Mouse (Mus musculus): ENCODE measurements around the gene BC107364. TPM values are rescaled to one million over a fixed set of nuclear protein-coding genes. Genes with fewer than 3 reads are reported as not detected.
"Not testable (repeated sequence)": the region's sequence is repeated elsewhere in the genome, so short reads cannot be mapped to it uniquely, and the experiment has no call there.

Gene BC107364
- not detected for total RNA-seq (2021)

DNA sequence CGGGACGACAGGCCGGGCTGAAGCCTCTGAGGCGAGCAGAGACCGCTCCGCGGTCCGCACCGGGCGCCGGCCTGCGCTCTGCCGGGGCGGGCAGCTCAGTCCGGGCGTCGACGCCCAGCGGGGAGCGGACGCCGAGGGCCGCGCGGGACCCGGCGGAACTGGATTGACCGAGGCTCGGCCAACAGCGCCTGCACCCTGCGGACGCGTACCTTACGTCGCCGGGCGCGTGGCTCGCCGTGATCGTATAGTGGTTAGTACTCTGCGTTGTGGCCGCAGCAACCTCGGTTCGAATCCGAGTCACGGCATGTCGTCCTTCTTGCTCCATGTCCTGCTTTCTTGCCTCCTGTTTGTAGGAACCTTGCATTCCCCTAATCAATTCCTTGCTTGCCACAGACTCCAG lies at the start of gene BC107364:
Gene BC107364, minus strand, starts transcription at position 45 of the 400 bp plus-strand sequence.
- DNase-seq (ENCODE audit: low spot score in 2 of 2); intact Hi-C loops (cut with DNase I): not testable (repeated sequence)

DNA sequence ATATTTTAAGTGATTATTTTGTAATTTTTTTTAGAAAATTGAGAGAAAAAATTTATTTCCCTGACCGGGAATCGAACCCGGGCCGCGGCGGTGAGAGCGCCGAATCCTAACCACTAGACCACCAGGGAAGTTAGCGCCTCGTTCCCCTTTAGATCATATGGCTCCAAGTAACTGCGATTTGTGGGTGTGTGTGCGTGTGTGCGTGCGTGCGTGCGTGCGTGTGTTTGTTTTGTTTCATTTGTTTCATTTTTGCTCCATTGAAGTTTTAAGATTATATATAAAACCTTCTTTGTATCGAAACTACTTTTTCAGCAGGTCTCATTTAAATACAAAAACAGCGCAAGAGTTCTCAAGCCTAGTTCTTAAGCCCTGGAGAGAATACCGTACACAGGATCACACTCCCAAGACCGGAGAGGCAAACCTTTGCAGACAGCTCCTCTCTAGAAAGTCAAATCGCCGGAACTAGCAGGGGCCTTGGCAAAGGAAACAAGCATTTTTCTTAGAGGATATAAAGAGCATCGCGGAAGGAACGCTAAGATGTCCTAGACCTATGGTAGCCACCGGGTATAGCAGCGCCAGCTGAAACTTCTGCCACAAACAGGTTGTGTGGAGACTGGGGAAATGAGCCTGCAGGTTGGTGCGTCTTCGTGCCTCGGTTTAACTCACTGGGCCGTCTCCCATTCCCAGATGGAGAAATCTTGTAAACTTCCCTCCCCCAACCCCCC lies 49.4 kb upstream of the BC107364 start:
- DNase-seq (ENCODE audit: low spot score in 2 of 2), result peak; percentile 89 to 90
- intact Hi-C loops (cut with DNase I), result loop anchor here (5.0 kb wide), 2 partner anchors 81 to 224 kb away; no protein-coding TSS in a partner anchor

DNA sequence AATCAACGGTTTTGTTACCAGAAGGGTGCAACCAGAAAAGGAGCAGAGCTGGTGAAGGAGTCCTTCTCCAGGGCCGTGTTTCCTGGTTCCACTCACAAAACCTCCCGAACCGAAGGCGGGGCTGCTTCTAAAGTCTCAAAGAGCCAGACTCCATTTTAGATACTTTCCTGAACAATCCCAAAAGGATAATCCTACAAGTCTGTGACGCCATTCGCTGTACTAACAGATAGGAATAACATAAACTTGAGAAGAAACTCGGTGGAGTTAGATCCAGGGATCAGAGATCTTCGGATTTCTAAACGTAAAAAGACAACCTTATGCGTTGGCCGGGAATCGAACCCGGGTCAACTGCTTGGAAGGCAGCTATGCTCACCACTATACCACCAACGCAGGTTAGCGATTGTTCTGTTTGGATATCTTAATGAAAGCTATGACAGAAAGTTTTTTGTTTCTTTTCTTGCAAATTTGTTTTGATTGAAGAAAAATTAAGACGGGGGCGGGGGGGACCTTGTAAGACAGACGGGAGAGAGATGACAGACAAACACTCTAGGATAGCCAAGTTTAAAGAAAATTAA lies 48.7 kb upstream of the BC107364 start:
- DNase-seq (ENCODE audit: low spot score in 2 of 2), result peak; percentile 88 to 95
- intact Hi-C loops (cut with DNase I), result loop anchor here (5.0 kb wide), 2 partner anchors 82 to 223 kb away; no protein-coding TSS in a partner anchor

DNA sequence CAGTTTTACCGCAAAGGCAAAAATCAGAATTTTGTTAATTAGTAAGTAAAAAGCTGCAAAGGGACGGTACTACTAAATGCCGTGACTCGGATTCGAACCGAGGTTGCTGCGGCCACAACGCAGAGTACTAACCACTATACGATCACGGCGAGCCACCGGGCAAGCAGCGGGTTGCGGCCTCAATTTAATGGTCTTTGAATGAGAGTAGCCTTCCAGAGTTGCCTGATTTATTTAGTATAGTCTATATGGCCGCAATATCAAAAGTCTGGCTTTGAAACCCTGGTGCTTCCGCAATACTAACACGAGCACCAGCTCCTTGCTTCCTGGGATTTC lies 48.1 kb upstream of the BC107364 start:
- intact Hi-C loops (cut with DNase I), result loop anchor here (5.0 kb wide), 2 partner anchors 82 to 223 kb away; no protein-coding TSS in a partner anchor
- DNase-seq (ENCODE audit: low spot score in 2 of 2), result peak; percentile 96 to 98

DNA sequence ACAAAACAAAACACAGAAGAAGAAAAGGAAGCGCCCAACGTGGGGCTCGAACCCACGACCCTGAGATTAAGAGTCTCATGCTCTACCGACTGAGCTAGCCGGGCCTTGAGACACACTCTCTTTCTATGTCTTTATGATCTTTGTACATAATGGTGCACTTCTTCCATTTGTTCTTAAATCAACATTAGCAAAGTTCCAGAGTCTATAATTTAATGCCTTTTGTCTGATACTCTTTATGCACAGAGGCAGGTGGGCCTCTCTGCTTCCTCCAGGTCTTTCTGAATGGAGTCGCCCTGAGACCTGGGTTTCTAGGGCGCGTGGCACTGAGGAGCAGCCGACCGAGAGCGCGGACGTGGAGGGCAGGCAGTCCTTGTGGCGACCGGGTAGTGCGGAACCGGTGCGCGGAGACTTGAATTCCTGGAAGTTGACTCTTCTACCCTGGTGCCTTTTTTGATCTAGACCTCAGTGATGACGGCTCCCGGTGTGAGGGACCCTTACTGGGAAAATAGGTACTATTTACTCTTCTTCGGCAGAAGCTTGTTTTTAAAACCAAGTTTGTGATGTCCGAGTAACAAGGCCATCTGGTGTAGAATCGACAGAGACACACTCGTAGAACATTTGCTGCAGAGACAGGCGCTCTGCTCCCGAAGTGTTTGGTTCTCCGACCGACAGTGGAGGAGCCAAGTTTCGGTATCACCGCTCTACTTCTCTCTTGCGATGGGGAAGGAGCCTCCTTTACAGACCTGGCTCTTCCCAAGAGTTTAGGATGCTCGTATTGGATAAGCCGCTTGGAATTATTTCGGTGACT lies 47.6 kb upstream of the BC107364 start:
- DNase-seq (ENCODE audit: low spot score in 2 of 2), result peak; percentile 84 to 91
- intact Hi-C loops (cut with DNase I), result loop anchor here (5.0 kb wide), 2 partner anchors 83 to 222 kb away; no protein-coding TSS in a partner anchor

DNA sequence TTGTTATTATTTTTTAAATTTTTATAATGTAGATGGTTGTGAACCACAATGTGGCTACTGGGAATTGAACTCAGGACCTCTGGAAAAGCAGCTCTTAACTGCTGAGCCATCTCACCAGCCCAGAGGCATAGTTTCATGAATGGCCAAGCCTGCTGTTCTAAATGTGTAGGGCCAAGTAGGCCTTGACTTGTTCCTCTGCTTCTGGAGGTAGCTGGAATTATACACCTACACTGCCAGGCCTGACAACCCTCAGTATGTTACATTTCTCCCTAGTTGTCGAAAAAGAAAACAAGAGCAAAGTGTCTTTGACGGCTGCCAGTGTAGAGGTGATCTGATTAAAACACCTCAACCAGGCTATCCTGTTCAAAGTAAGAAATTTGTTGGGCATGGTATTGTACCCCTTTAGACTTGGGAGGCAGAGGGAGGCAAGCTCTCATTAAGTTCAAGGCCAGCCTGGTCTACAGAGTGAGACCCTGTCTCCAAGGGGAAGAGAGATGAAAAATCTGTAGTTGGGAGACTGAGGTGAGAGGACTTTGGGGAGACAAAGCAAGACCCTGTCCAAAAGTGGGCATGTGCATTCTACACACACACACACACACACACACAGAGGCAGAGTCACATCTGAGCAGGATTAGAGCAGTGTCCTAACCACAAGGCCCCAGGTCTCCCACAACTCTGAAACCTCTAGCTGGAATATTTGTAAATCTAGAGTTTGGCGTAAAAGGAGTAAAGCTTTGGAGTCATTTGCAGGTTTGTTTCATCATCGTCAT lies 46.6 kb upstream of the BC107364 start:
- no peak for DNase-seq (ENCODE audit: low spot score in 2 of 2)
- intact Hi-C loops (cut with DNase I), result no loop called here

DNA sequence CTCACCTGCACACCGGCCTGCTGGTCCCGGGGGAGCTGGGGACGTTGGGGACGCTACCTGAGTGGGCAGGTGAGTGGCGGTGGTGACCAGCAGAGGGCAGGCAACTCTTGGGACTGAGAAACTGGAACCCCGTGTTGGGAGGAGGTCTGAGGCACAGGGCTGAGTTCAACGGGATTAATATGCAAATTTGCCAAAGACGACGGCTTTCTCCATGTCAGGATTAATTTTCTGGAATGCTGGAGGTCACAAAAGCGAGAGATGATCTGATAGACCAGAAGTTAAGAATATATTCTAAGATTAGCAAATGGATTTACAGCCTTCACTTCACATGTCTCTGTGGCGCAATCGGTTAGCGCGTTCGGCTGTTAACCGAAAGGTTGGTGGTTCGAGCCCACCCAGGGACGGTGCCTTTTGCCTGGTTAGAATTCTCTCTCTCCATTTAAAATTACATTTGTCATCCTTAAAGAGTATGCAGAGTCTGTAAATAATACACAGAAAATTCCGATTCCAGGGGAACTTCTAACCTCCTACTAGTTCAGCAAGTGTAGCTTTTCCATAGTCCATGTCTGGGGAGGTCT lies 45.4 kb upstream of the BC107364 start:
- intact Hi-C loops (cut with DNase I), result no loop called here

DNA sequence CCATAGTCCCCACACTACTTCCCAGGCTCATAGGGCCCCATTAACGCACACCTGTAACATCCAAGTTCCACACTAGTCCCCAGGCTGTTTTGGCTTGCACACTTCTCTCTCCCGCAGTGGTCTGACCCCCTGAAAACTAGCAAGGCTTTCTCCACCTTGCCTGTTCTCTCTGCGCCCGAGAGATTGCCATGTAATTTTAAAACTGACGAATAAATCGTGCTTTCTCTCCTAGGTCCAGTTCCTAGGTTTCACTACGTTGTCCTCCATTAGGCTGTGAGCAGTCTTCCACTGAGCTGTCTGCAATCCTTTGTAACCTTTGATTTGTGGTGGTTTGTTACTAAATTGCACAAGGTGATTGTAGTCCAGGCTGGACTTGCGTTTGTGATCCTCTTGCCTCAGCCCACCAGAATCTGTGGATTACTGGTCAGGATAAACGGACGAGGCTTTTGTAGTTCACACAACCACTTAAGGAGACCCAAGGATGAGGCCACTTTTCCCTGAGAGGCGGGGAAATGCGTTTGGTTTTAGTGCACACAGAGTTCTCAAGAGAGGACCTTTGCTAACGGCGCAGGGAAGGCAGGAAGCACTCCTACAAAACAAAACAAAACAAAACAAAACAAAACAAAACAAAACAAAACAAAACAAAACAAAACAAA lies 44.6 kb upstream of the BC107364 start:
- intact Hi-C loops (cut with DNase I); DNase-seq (ENCODE audit: low spot score in 2 of 2): not testable (repeated sequence)

More for the DNA sequence above, 45.4 kb upstream of the BC107364 start:
- DNase-seq (ENCODE audit: low spot score in 2 of 2), result peak; percentile 81 to 93

DNA sequence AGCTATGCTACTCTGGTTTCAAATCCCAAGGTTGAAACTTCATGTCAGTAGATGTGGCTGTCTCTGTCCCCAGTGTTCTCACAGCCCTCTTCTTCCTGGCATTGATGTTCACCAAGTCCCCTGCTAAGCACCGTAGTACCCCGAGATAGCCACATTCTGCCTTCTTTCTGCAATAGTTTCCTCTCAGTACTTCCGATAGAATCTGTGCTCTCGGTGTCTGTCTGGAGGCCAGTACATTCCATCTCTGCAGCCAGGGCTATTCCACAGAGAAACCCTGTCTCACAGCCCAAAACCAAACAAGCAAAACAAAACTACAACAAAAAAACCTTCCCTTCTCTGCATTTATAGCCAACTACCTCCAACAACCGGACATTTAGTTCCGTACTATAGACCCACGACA lies 44.1 kb upstream of the BC107364 start:
- intact Hi-C loops (cut with DNase I), result no loop called here
- no peak for DNase-seq (ENCODE audit: low spot score in 2 of 2)

DNA sequence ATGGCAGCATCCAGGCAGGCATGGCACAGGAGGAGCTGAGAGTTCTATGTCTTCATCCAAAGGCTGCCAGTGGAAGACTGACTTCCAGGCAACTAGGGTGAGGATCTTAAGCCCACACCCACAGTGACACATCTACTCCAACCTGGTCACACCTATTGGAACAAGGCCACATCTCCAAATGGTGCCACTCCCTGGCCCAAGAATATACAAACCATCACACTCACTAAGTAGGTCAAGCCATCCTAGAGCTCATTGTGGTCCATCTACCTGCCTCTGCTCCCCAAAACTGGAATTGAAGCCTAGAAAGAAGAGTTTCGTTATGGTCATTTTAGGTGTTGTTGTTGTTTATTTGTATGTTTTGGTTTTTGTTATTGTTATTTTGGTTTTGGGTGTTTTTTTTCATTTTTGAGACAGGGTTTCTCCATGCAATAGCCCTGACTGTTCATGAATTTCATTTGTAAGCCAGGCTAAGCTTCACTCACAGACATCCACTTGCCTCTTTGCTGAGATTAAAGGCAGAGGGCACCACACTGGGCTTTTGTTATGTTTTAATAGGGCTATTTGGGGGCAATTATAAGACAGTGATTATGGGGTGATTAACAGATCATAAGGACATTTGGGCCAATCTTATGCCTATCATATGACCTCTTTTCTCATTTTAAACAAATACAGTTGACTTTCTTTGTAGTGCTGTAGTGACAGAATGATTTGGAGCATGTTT lies 43.5 kb upstream of the BC107364 start:
- intact Hi-C loops (cut with DNase I), result no loop called here
- no peak for DNase-seq (ENCODE audit: low spot score in 2 of 2)

DNA sequence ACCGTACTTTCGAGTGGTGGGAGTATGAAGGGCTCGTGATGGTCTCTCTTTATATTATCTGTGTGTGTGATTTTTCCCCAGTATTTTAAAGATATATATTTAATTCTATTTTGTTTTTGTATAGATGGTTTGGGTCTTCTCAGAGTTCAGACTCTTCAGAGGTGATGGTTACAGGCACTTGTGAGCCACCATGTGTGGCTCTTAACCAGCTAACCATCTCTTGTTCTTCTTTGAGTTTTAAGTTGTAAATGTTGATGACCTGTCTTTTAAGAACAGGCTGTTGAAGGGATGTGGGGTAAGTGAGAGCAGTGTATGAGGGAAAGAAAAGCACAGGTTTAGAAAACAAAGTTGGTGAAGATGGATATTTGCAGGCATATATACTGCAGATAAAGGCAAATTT lies 42.8 kb upstream of the BC107364 start:
- no peak for DNase-seq (ENCODE audit: low spot score in 2 of 2)
- intact Hi-C loops (cut with DNase I), result no loop called here

DNA sequence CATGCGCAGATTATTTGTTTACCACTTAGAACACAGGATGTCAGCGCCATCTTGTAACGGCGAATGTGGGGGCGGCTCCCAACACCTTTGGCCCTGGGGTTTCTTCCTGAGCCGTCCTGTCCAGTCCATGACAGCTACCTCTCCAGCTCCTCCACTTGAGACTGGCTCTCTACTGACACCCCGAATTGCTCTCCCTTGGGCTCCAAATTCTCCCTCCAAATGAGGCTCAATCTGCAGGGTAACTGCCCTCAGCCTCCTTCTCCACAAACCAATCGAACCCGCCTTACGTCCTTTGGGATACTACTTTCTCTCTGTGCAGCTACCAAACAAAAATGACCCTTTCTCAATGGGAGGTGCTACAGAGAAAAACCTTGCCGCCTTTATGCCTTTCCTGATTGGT lies 42.4 kb upstream of the BC107364 start:
- DNase-seq (ENCODE audit: low spot score in 2 of 2); intact Hi-C loops (cut with DNase I): not testable (repeated sequence)

DNA sequence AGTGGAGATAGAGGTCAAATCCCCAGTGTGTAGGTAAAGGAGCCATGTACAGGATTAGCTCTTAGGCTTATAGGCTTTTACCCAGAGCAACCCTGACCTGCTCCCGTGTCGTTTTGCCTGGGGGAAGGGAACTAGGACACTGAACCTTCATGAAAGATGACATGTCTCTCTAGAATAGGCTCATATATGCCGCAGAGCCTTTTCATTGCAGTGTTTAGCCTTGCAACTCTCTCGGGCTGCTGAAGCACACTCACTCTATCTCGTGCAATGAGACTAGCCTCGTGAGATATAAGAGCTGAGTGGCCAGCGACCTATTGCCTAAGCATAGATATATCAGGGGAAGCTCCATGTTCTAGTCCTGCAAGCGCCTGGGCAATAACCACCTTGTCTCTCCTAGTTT lies 37.5 kb upstream of the BC107364 start:
- intact Hi-C loops (cut with DNase I); DNase-seq (ENCODE audit: low spot score in 2 of 2): not testable (repeated sequence)

DNA sequence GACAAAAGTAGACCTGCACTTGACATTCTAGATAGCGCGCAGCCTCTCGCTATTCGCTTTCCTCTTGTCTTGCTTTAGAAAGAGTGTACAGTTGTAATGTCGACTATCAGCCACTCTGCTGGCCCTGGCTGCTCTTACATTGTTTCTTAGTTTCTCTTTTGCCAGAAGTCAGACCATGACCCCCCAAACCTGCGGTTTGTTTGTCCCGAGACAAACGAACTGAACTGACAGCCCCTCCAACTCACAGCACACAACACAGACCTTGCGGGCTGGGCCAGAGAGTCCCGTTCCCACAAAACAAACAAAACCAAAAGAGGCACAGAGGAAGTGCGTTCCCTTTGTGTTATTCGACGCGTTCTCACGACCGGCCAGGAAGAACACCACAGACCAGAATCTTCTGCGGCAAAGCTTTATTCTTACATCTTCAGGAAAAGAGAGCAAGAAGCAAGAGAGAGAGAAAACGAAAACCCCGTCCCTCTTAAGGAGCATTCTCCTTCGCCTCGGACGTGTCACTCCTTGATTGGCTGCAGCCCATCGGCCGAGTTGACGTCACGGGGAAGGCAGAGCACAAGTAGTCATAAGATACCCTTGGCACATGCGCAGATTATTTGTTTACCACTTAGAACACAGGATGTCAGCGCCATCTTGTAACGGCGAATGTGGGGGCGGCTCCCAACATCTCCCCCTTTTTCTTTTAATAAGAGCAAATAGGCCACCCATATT lies 37.0 kb upstream of the BC107364 start:
- not testable (repeated sequence) for DNase-seq (ENCODE audit: low spot score in 2 of 2)

DNA sequence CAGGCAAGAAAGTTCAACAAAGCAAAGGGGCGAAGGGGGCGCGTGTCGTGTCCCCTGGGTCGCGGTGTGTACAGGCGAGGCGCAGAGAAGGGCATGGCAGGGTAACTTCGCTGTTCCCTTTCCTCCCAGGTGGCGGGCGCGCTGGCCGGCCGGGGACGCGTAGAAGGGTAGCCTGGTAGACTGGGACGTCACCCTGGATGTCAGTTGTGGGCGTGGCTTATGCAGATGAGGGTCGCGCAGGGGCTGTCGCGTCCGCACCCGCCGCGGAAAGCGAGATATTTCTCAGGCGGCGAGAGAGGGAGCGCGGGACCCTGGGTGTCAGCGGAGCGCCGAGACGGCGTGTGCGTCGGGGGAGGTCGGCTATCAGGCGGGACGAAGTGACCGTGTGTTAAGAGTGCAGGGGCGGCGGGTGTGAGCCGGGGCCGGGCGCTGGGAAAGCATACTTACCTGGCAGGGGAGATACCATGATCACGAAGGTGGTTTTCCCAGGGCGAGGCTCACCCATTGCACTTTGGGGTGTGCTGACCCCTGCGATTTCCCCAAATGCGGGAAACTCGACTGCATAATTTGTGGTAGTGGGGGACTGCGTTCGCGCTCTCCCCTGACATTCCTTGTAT lies 36.3 kb upstream of the BC107364 start:
- DNase-seq (ENCODE audit: low spot score in 2 of 2); intact Hi-C loops (cut with DNase I): not testable (repeated sequence)

More for the DNA sequence above, 37.0 kb upstream of the BC107364 start:
- intact Hi-C loops (cut with DNase I), result not testable (repeated sequence)

DNA sequence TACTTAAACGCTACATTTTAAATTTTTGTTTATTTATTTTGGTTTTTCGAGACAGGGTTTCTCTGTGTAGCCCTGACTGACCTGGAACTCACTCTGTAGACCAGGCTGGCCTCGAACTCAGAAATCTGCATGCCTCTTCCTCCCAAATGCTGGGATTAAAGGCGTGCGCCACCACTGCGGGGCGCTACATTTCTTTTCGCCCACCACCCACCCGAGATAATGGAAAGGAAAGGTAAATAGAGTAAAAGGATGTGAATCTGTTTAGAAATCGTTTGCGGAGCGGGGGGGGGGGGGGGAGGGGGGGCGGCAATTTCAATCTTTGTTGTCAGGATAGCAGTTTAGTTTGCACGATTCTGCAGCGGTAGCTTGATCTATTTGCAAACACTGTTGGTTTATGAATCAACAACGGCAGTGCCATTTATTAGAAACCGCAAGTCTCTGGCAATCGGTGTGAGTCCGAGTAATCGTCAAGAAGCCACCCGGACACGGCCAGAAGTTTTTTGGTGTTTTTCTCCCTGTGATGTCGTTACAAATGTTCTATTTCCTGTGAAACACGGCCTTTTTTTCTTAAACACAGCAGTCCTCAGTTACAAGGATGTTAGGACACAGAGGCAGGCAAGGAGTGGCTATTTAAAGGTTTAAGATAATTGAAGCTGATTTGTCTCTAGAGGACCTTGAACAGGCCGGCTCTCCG lies 35.6 kb upstream of the BC107364 start:
- no peak for DNase-seq (ENCODE audit: low spot score in 2 of 2)
- intact Hi-C loops (cut with DNase I), result no loop called here

Measured in left cerebral cortex, postnatal 25 days (tissue).